Mouse (Mus musculus): ENCODE results near the gene Ablim1. TPM values are rescaled to one million over a fixed set of nuclear protein-coding genes. Genes with fewer than 3 reads are reported as not detected.

Gene Ablim1
- polyA plus RNA-seq, 1 experiment from 2014 or later: 57.3 TPM

DNA sequence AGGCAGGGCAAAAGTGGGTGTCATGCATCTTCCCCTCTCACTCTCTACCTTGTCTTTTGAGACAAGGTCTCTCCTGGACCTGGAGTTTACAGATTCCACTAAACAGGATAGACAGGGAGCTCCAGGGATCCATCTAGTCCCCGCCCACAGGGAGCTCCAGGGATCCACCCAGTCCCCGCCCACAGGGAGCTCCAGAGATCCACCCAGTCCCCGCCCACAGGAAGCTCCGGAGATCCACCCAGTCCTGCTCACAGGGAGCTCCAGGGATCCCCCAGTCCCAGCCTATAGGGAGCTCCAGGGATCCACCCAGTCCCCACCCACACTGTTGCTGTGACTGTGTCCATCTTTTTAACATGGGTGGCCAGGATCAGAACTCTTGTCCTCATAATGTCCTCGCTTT, 16.7 kb downstream of the Ablim1 start:
- Histone ChIP-seq H3K4me1 (ENCODE audit: control insufficient read depth, insufficient read depth, low read depth, low read length) (no peaks in the 10 kb centered on the region), H3K36me3 (ENCODE audit: control insufficient read depth, insufficient read depth, low read length) (no peaks in the 10 kb centered on the region), H3K9ac (ENCODE audit: low read depth, low read length) (no peak overlapping the region), H3K27me3 (replicated peaks; ENCODE audit: control insufficient read depth, insufficient read depth, low read length) (no peaks in the 10 kb centered on the region), H3K9me3 (ENCODE audit: control insufficient read depth, low read length) (no peaks in the 10 kb centered on the region), H3K4me3 (ENCODE audit: low read length) (no peak overlapping the region), H3K4me2 (ENCODE audit: low read length) (no peak overlapping the region), H3K27ac (ENCODE audit: low read depth, low read length) (no peak overlapping the region)
- WGBS: 87% methylated on average over 5 of the region's 5 CpGs
- ATAC-seq: no peak

- no peak overlapping the region for H3K4me3 ChIP-seq (ENCODE audit: low read length)
- 93% methylated on average over 9 of the region's 9 CpGs for WGBS
- H3K4me2 ChIP-seq (ENCODE audit: low read length): no peak overlapping the region
- H3K36me3 ChIP-seq (ENCODE audit: control insufficient read depth, insufficient read depth, low read length): no peaks in the 10 kb centered on the region
- H3K9me3 ChIP-seq (ENCODE audit: control insufficient read depth, low read length): no peaks in the 10 kb centered on the region
- H3K27me3 ChIP-seq (replicated peaks; ENCODE audit: control insufficient read depth, insufficient read depth, low read length): no peaks in the 10 kb centered on the region
- no peak for ATAC-seq
- no peaks in the 10 kb centered on the region for H3K4me1 ChIP-seq (ENCODE audit: control insufficient read depth, insufficient read depth, low read depth, low read length)
- no peak overlapping the region for H3K27ac ChIP-seq (ENCODE audit: low read depth, low read length)
- H3K9ac ChIP-seq (ENCODE audit: low read depth, low read length): no peak overlapping the region
Measured at GRCm38 (mm10) chr19:57297447-57297846, 17.3 kb downstream of the Ablim1 start.

GRCm38 (mm10) chr19:57296539-57296938, 18.2 kb downstream of the Ablim1 start:
- H3K4me1 ChIP-seq (ENCODE audit: control insufficient read depth, insufficient read depth, low read depth, low read length): no peaks in the 10 kb centered on the region
- no peak overlapping the region for H3K4me3 ChIP-seq (ENCODE audit: low read length)
- no peaks in the 10 kb centered on the region for H3K27me3 ChIP-seq (replicated peaks; ENCODE audit: control insufficient read depth, insufficient read depth, low read length)
- H3K9me3 ChIP-seq (ENCODE audit: control insufficient read depth, low read length): no peaks in the 10 kb centered on the region
- no peak overlapping the region for H3K9ac ChIP-seq (ENCODE audit: low read depth, low read length)
- ATAC-seq: no peak
- no peak overlapping the region for H3K4me2 ChIP-seq (ENCODE audit: low read length)
- no peaks in the 10 kb centered on the region for H3K36me3 ChIP-seq (ENCODE audit: control insufficient read depth, insufficient read depth, low read length)
- 64% methylated on average over 5 of the region's 5 CpGs for WGBS
- H3K27ac ChIP-seq (ENCODE audit: low read depth, low read length): no peak overlapping the region

DNA sequence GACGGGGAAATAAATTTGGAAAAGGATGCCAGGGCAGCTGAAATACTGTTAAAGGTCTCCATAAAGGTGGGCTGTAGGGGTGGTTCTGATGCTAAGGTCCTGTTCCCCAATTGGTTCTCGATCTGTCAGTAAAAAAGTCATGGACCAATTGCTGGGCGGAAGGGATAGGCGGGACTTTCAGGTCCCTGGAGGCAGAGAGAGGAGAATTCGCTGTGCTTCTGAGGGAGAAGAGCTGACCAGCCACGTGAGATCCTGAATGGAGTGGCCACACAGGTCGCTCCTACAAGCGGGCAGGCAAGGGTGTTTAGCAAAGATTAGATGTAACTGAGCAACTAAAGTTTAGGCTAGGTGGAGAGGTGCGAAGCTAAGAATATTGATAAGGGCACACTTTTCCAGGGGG, 19.2 kb downstream of the Ablim1 start:
- 60% methylated on average over 9 of the region's 9 CpGs for WGBS
- ATAC-seq: no peak
- no peaks in the 10 kb centered on the region for H3K36me3 ChIP-seq (ENCODE audit: control insufficient read depth, insufficient read depth, low read length)
- H3K9me3 ChIP-seq (ENCODE audit: control insufficient read depth, low read length): no peaks in the 10 kb centered on the region
- H3K27me3 ChIP-seq (replicated peaks; ENCODE audit: control insufficient read depth, insufficient read depth, low read length): no peaks in the 10 kb centered on the region
- no peak overlapping the region for H3K4me2 ChIP-seq (ENCODE audit: low read length)
- no peak overlapping the region for H3K4me3 ChIP-seq (ENCODE audit: low read length)
- H3K27ac ChIP-seq (ENCODE audit: low read depth, low read length): no peak overlapping the region
- H3K4me1 ChIP-seq (ENCODE audit: control insufficient read depth, insufficient read depth, low read depth, low read length): no peaks in the 10 kb centered on the region
- H3K9ac ChIP-seq (ENCODE audit: low read depth, low read length): no peak overlapping the region

DNA sequence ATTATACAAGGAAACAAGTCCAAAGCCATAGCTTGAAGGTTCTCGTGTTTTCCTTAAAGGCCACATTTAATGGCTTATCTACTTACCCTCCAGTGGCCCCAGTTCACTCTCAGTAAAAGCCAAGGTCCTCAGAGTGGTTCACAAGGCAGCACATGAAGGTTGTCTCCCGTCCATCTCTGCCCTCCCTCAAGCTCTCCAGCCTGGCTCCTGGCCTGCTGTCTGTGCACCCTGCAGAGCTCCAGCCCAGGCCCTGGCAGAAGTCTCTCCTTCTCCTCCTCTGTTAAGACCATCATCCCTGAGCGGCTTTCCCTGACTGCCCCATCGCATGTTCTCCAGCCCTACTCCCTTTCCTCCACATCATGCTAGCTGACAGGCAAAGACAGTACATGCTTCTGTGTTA, 20.4 kb downstream of the Ablim1 start:
- no peak for ATAC-seq
- no peaks in the 10 kb centered on the region for H3K9me3 ChIP-seq (ENCODE audit: control insufficient read depth, low read length)
- whole genome bisulfite sequencing: 80% methylated on average over 4 of the region's 4 CpGs

GRCm38 (mm10) chr19:57293737-57294136, 21.0 kb downstream of the Ablim1 start:
- Histone ChIP-seq H3K9me3 (ENCODE audit: control insufficient read depth, low read length) (no peaks in the 10 kb centered on the region), H3K9ac (ENCODE audit: low read depth, low read length) (no peak overlapping the region), H3K27ac (ENCODE audit: low read depth, low read length) (no peak overlapping the region), H3K4me2 (ENCODE audit: low read length) (no peak overlapping the region), H3K36me3 (ENCODE audit: control insufficient read depth, insufficient read depth, low read length) (no peaks in the 10 kb centered on the region), H3K27me3 (replicated peaks; ENCODE audit: control insufficient read depth, insufficient read depth, low read length) (no peaks in the 10 kb centered on the region), H3K4me3 (ENCODE audit: low read length) (no peak overlapping the region), H3K4me1 (ENCODE audit: control insufficient read depth, insufficient read depth, low read depth, low read length) (no peaks in the 10 kb centered on the region)
- no peak for ATAC-seq
- 43% methylated on average over 7 of the region's 7 CpGs for WGBS

More for the DNA sequence above, 20.4 kb downstream of the Ablim1 start:
- no peak overlapping the region for H3K27ac ChIP-seq (ENCODE audit: low read depth, low read length)
- no peaks in the 10 kb centered on the region for H3K27me3 ChIP-seq (replicated peaks; ENCODE audit: control insufficient read depth, insufficient read depth, low read length)
- no peak overlapping the region for H3K9ac ChIP-seq (ENCODE audit: low read depth, low read length)
- H3K36me3 ChIP-seq (ENCODE audit: control insufficient read depth, insufficient read depth, low read length): no peaks in the 10 kb centered on the region
- no peaks in the 10 kb centered on the region for H3K4me1 ChIP-seq (ENCODE audit: control insufficient read depth, insufficient read depth, low read depth, low read length)
- no peak overlapping the region for H3K4me3 ChIP-seq (ENCODE audit: low read length)
- no peak overlapping the region for H3K4me2 ChIP-seq (ENCODE audit: low read length)

GRCm38 (mm10) chr19:57283310-57283709, 31.4 kb downstream of the Ablim1 start:
- Histone ChIP-seq H3K4me3 (ENCODE audit: low read length) (no peak overlapping the region), H3K9ac (ENCODE audit: low read depth, low read length) (no peak overlapping the region), H3K27ac (ENCODE audit: low read depth, low read length) (peak overlapping the region; percentile 36; the same call in 1 of the 2 replicates), H3K4me2 (ENCODE audit: low read length) (no peak overlapping the region), H3K9me3 (ENCODE audit: control insufficient read depth, low read length) (no peaks in the 10 kb centered on the region), H3K36me3 (ENCODE audit: control insufficient read depth, insufficient read depth, low read length) (no peaks in the 10 kb centered on the region), H3K4me1 (ENCODE audit: control insufficient read depth, insufficient read depth, low read depth, low read length) (no peaks in the 10 kb centered on the region; the same call in 1 of the 2 replicates), H3K27me3 (replicated peaks; ENCODE audit: control insufficient read depth, insufficient read depth, low read length) (no peaks in the 10 kb centered on the region)
- ATAC-seq: no peak; the same call in 1 of the 2 replicates
- 64% methylated on average over 3 of the region's 3 CpGs for WGBS

- H3K9ac ChIP-seq (ENCODE audit: low read depth, low read length): no peak overlapping the region
- H3K36me3 ChIP-seq (ENCODE audit: control insufficient read depth, insufficient read depth, low read length): no peaks in the 10 kb centered on the region
- ATAC-seq: no peak
- peak overlapping the region; percentile 12; the same call in 1 of the 2 replicates for H3K4me2 ChIP-seq (ENCODE audit: low read length)
- peak overlapping the region; percentile 36; the same call in 1 of the 2 replicates for H3K27ac ChIP-seq (ENCODE audit: low read depth, low read length)
- no peaks in the 10 kb centered on the region for H3K9me3 ChIP-seq (ENCODE audit: control insufficient read depth, low read length)
- WGBS: 35% methylated on average over 5 of the region's 5 CpGs
- H3K4me3 ChIP-seq (ENCODE audit: low read length): no peak overlapping the region
- no peaks in the 10 kb centered on the region for H3K27me3 ChIP-seq (replicated peaks; ENCODE audit: control insufficient read depth, insufficient read depth, low read length)
- peaks cover 1% of the 10 kb centered on the region; the same call in 1 of the 2 replicates for H3K4me1 ChIP-seq (ENCODE audit: control insufficient read depth, insufficient read depth, low read depth, low read length)
Measured at GRCm38 (mm10) chr19:57282642-57283041, 32.1 kb downstream of the Ablim1 start.

GRCm38 (mm10) chr19:57279666-57280065, 35.1 kb downstream of the Ablim1 start:
- 84% methylated on average over 4 of the region's 4 CpGs for WGBS
- Histone ChIP-seq H3K4me3 (ENCODE audit: low read length) (no peak overlapping the region), H3K36me3 (ENCODE audit: control insufficient read depth, insufficient read depth, low read length) (no peaks in the 10 kb centered on the region), H3K9me3 (ENCODE audit: control insufficient read depth, low read length) (no peaks in the 10 kb centered on the region), H3K4me2 (ENCODE audit: low read length) (no peak overlapping the region), H3K27me3 (replicated peaks; ENCODE audit: control insufficient read depth, insufficient read depth, low read length) (no peaks in the 10 kb centered on the region), H3K27ac (ENCODE audit: low read depth, low read length) (no peak overlapping the region), H3K4me1 (ENCODE audit: control insufficient read depth, insufficient read depth, low read depth, low read length) (peaks cover 10% of the 10 kb centered on the region), H3K9ac (ENCODE audit: low read depth, low read length) (no peak overlapping the region)
- no peak for ATAC-seq

- no peak overlapping the region for H3K4me2 ChIP-seq (ENCODE audit: low read length)
- H3K27ac ChIP-seq (ENCODE audit: low read depth, low read length): no peak overlapping the region
- H3K27me3 ChIP-seq (replicated peaks; ENCODE audit: control insufficient read depth, insufficient read depth, low read length): no peaks in the 10 kb centered on the region
- no peaks in the 10 kb centered on the region for H3K36me3 ChIP-seq (ENCODE audit: control insufficient read depth, insufficient read depth, low read length)
- H3K4me1 ChIP-seq (ENCODE audit: control insufficient read depth, insufficient read depth, low read depth, low read length): peaks cover 10% of the 10 kb centered on the region
- ATAC-seq: no peak
- no peaks in the 10 kb centered on the region for H3K9me3 ChIP-seq (ENCODE audit: control insufficient read depth, low read length)
- H3K9ac ChIP-seq (ENCODE audit: low read depth, low read length): no peak overlapping the region
- no peak overlapping the region for H3K4me3 ChIP-seq (ENCODE audit: low read length)
- whole genome bisulfite sequencing: 62% methylated on average over 8 of the region's 8 CpGs
Measured at GRCm38 (mm10) chr19:57278263-57278662, 36.5 kb downstream of the Ablim1 start.
